Mouse (Mus musculus) gastrocnemius, postnatal 4 days (tissue): ENCODE results near the gene Arhgef39. TPM values are rescaled to one million over a fixed set of nuclear protein-coding genes. Genes with fewer than 3 reads are reported as not detected.
A peak's percentile ranks its signal among the peaks of the same experiment; 100 is the strongest.
"Not testable (repeated sequence)": the region's sequence is repeated elsewhere in the genome, so short reads cannot be mapped to it uniquely, and the experiment has no call there.

Experiments used
- DNase-seq, 2 experiments: peaks; one replicate each; pipeline ENCODE4 v3.0.0; 2021 to 2022; ENCODE audit warnings: low spot score in 2 of 2, mixed read lengths in 2 of 2
- total RNA-seq, 2 experiments: library from RNA; stranded (reverse); gene quantifications; 2 replicates each; pipeline ENCODE4 v1.2.3; 2021

Gene Arhgef39
- total RNA-seq, 2 experiments from 2014 or later = 7.9 to 8.9 TPM

- peak in 1 of 2 experiments; percentile 20 for DNase-seq
Measured at GRCm38 (mm10) chr4:43508666-43508997, 9.1 kb upstream of the Arhgef39 start.

GRCm38 (mm10) chr4:43507938-43508665 lies 8.6 kb upstream of the Arhgef39 start:
- peak in 1 of 2 experiments; percentile 20 for DNase-seq

GRCm38 (mm10) chr4:43506536-43507185 lies 7.2 kb upstream of the Arhgef39 start, which contains the start of gene Car9:
Gene Car9 (plus strand): TSS chr4:43506966.
- no peak for DNase-seq

GRCm38 (mm10) chr4:43506074-43506473 lies 6.6 kb upstream of the Arhgef39 start:
- DNase-seq = no peak

GRCm38 (mm10) chr4:43504269-43504668 lies 4.8 kb upstream of the Arhgef39 start:
- no peak for DNase-seq

- no peak for DNase-seq
Measured at GRCm38 (mm10) chr4:43503506-43503905, 4.0 kb upstream of the Arhgef39 start.

GRCm38 (mm10) chr4:43503041-43503440 lies 3.5 kb upstream of the Arhgef39 start:
- DNase-seq = no peak

- no peak for DNase-seq
Measured at GRCm38 (mm10) chr4:43498983-43499382, 512 bp downstream of the Arhgef39 start.

GRCm38 (mm10) chr4:43497946-43498345 lies 1.5 kb downstream of the Arhgef39 start:
- no peak for DNase-seq

GRCm38 (mm10) chr4:43497405-43497804 lies 2.1 kb downstream of the Arhgef39 start:
- DNase-seq = no peak

- DNase-seq = no peak
Measured at GRCm38 (mm10) chr4:43496587-43496986, 2.9 kb downstream of the Arhgef39 start.

GRCm38 (mm10) chr4:43493846-43494240 lies 5.7 kb downstream of the Arhgef39 start:
- DNase-seq = no peak

GRCm38 (mm10) chr4:43493186-43493845 lies 6.2 kb downstream of the Arhgef39 start:
- peak; percentile 94 to 96 for DNase-seq

GRCm38 (mm10) chr4:43492821-43493185 lies 6.7 kb downstream of the Arhgef39 start, which contains the start of gene Ccdc107:
Gene Ccdc107 (plus strand): TSS chr4:43492900.
- peak; percentile 72 to 86 for DNase-seq

GRCm38 (mm10) chr4:43492101-43492820 lies 7.2 kb downstream of the Arhgef39 start:
- no peak for DNase-seq

- no peak for DNase-seq
Measured at GRCm38 (mm10) chr4:43490801-43491200, 8.7 kb downstream of the Arhgef39 start.

- no peak for DNase-seq
Measured at GRCm38 (mm10) chr4:43489611-43490010, 9.9 kb downstream of the Arhgef39 start.

- not testable (repeated sequence) for DNase-seq
Measured at GRCm38 (mm10) chr4:43485666-43486065, 13.8 kb downstream of the Arhgef39 start.

- DNase-seq = no peak
Measured at GRCm38 (mm10) chr4:43483535-43484091, 15.9 kb downstream of the Arhgef39 start, which contains the start of gene Sit1. Gene Sit1 (minus strand): TSS chr4:43483734.

- DNase-seq = peak in 1 of 2 experiments; percentile 10
Measured at GRCm38 (mm10) chr4:43482591-43482990, 16.9 kb downstream of the Arhgef39 start.

GRCm38 (mm10) chr4:43481894-43482456 lies 17.5 kb downstream of the Arhgef39 start:
- DNase-seq = no peak
